Mouse (Mus musculus) Patski (cell line): Measurements from ENCODE around the gene Naa40. TPM values are rescaled to one million over a fixed set of nuclear protein-coding genes. Genes with fewer than 3 reads are reported as not detected.

Source experiments
- ATAC-seq: fragments of 100-300 bp; one replicate; pipeline ENCODE4 v1.8.0; 2021
- CTCF ChIA-PET: fragments of 350-600 bp; sonication (Branson Sonifier 250); formaldehyde crosslinking; loops from one replicate; lab custom pipeline; 2022; ENCODE audit warnings: inconsistent platforms; lab: Charles Lee
- POLR2A ChIA-PET: fragments of 350-600 bp; sonication (Branson Sonifier 250); formaldehyde crosslinking; loops from one replicate; lab custom pipeline; 2022; ENCODE audit warnings: antibody characterized with exemption, inconsistent platforms; lab: Charles Lee
- DNase-seq: peaks from one replicate; pipeline ENCODE4 v3.0.0-alpha.2; 2011; ENCODE audit warnings: low read depth, low spot score
- H3K27me3 ChIP-seq: fragments of 371-371 bp; one replicate; pipeline ENCODE4 v1.5.1; 2021
- CTCF ChIP-seq: fragments of 100-300 bp; IDR thresholded peaks from one replicate; pipeline ENCODE4 v1.5.1; 2021
- in situ Hi-C: fragments of 300-500 bp; cut with MboI; formaldehyde crosslinking; loops from 3 replicates; pipeline ENCODE4 v1.11.1; 2018; ENCODE audit warnings: low pct_unique_long_range_greater_than_20kb, mixed read lengths
- polyA plus RNA-seq: library from polyadenylated mRNA; unstranded; gene quantifications from one replicate; pipeline ENCODE4 v1.2.3, GENCODE M21; 2021

Naa40 gene
- polyA plus RNA-seq: 60.8 TPM

GRCm38 (mm10) chr19:7240782-7241690 is at the start of gene Naa40:
Naa40 (minus strand) TSS chr19:7241183.
- ChIA-PET CTCF (interaction anchor here (0.9 to 2.1 kb wide), 3 partner anchors 17 to 104 kb away, joined by 3 to 7 read pairs (median 3); no protein-coding TSS in a partner anchor), POLR2A (interaction anchor here (0.6 kb wide), 1 partner anchor 30 kb away, joined by 4 read pairs; no protein-coding TSS in a partner anchor)
- in situ Hi-C loops: loop anchor here (25.0 kb wide), 1 partner anchor 371 kb away; the partner anchor contains the start of genes Hrasls5 and Lgals12
- H3K27me3 ChIP-seq: no peaks in the 10 kb centered on the region
- peak; percentile 66 for DNase-seq
- peak; percentile 84 for ATAC-seq
- TF ChIP-seq CTCF: no peak

- POLR2A ChIA-PET: no interaction called here
- no peak for DNase-seq
- no peak for ATAC-seq
- in situ Hi-C loops: loop anchor here (5.0 kb wide), 1 partner anchor 48 kb away; no protein-coding TSS in a partner anchor
- TF ChIP-seq CTCF: no peak
- CTCF ChIA-PET: interaction anchor here (1.0 to 1.7 kb wide), 4 partner anchors 14 to 55 kb away, joined by 4 to 6 read pairs (median 4); no protein-coding TSS in a partner anchor
- no peaks in the 10 kb centered on the region for H3K27me3 ChIP-seq
Measured at GRCm38 (mm10) chr19:7289767-7290166, 48.8 kb upstream of the Naa40 start.

- ChIA-PET POLR2A (interaction anchor here (0.6 kb wide), 1 partner anchor 81 kb away, joined by 9 read pairs; no protein-coding TSS in a partner anchor), CTCF (interaction anchor here (1.1 to 1.2 kb wide), 2 partner anchors 14 to 65 kb away, joined by 3 read pairs; no protein-coding TSS in a partner anchor)
- DNase-seq (no peak), ATAC-seq (no peak)
- in situ Hi-C loops: loop anchor here (5.0 kb wide), 1 partner anchor 49 kb away; no protein-coding TSS in a partner anchor
- TF ChIP-seq CTCF: no peak
- H3K27me3 ChIP-seq: no peaks in the 10 kb centered on the region
Measured at GRCm38 (mm10) chr19:7288288-7288687, 47.3 kb upstream of the Naa40 start.

- DNase-seq (no peak), ATAC-seq (no peak)
- no peak for TF ChIP-seq CTCF
- CTCF ChIA-PET: interaction anchor here (0.7 to 1.1 kb wide), 2 partner anchors 13 to 18 kb away, joined by 3 to 4 read pairs; no protein-coding TSS in a partner anchor
- H3K27me3 ChIP-seq: no peaks in the 10 kb centered on the region
- POLR2A ChIA-PET: no interaction called here
- in situ Hi-C loops: loop anchor here (5.0 kb wide), 1 partner anchor 51 kb away; no protein-coding TSS in a partner anchor
Measured at GRCm38 (mm10) chr19:7286563-7287315, 45.8 kb upstream of the Naa40 start.

GRCm38 (mm10) chr19:7280557-7281330 is 39.8 kb upstream of the Naa40 start:
- no peaks in the 10 kb centered on the region for H3K27me3 ChIP-seq
- DNase-seq (no peak), ATAC-seq (peak; percentile 3)
- POLR2A ChIA-PET: interaction anchor here (1.0 kb wide), 1 partner anchor 12 kb away, joined by 3 read pairs; no protein-coding TSS in a partner anchor
- no peak for TF ChIP-seq CTCF
- in situ Hi-C loops: no loop called here
- CTCF ChIA-PET: interaction anchor here (0.8 to 2.4 kb wide), 7 partner anchors 11 to 64 kb away, joined by 3 to 8 read pairs (median 4); no protein-coding TSS in a partner anchor

GRCm38 (mm10) chr19:7279114-7279513 is 38.1 kb upstream of the Naa40 start:
- no peak for ATAC-seq
- no peaks in the 10 kb centered on the region for H3K27me3 ChIP-seq
- ChIA-PET CTCF (interaction anchor here (0.7 to 2.4 kb wide), 9 partner anchors 9 to 126 kb away, joined by 3 to 8 read pairs (median 4); no protein-coding TSS in a partner anchor), POLR2A (no interaction called here)
- no peak for TF ChIP-seq CTCF
- in situ Hi-C loops: no loop called here
- no peak for DNase-seq

- CTCF ChIA-PET: interaction anchor here (0.7 to 1.8 kb wide), 7 partner anchors 8 to 127 kb away, joined by 3 to 5 read pairs (median 4); no protein-coding TSS in a partner anchor
- no peaks in the 10 kb centered on the region for H3K27me3 ChIP-seq
- DNase-seq (no peak), ATAC-seq (no peak)
- no peak for TF ChIP-seq CTCF
- POLR2A ChIA-PET: no interaction called here
- in situ Hi-C loops: no loop called here
Measured at GRCm38 (mm10) chr19:7278200-7278906, 37.4 kb upstream of the Naa40 start.

- no peak for ATAC-seq
- POLR2A ChIA-PET: interaction anchor here (1.0 kb wide), 1 partner anchor 8 kb away, joined by 3 read pairs; no protein-coding TSS in a partner anchor
- CTCF ChIA-PET: interaction anchor here (1.1 kb wide), 1 partner anchor 32 kb away, joined by 3 read pairs; no protein-coding TSS in a partner anchor
Measured at GRCm38 (mm10) chr19:7276796-7277195, 35.8 kb upstream of the Naa40 start.

More at GRCm38 (mm10) chr19:7276796-7277195, 35.8 kb upstream of the Naa40 start:
- DNase-seq: no peak
- in situ Hi-C loops: no loop called here
- TF ChIP-seq CTCF: no peak
- no peaks in the 10 kb centered on the region for H3K27me3 ChIP-seq
